Mouse (Mus musculus) midbrain, embryonic 15.5 days (tissue): ENCODE data around the gene Slc4a11. TPM values are rescaled to one million over a fixed set of nuclear protein-coding genes. Genes with fewer than 3 reads are reported as not detected.
"Not testable (repeated sequence)": the region's sequence is repeated elsewhere in the genome, so short reads cannot be mapped to it uniquely, and the experiment has no call there.

Experiments used
- ATAC-seq: fragments of 200-750 bp; cut with Nextera tagmentation; replicated peaks from 2 replicates; pipeline ENCODE4 v1.8.0; 2017; ENCODE audit warnings: moderate TSS enrichment
- H3K27ac ChIP-seq: fragments of 300-500 bp; sonication (generic); 2 replicates; pipeline ENCODE4 v1.5.1; 2015; ENCODE audit warnings: mild to moderate bottlenecking, inconsistent platforms
- H3K27me3 ChIP-seq: fragments of 300-500 bp; sonication (generic); replicated peaks from 2 replicates; pipeline ENCODE4 v1.6.1; 2015; ENCODE audit warnings: inconsistent platforms
- H3K36me3 ChIP-seq: fragments of 300-500 bp; sonication (generic); replicated peaks from 2 replicates; pipeline ENCODE4 v1.6.1; 2015; ENCODE audit warnings: inconsistent platforms
- H3K4me1 ChIP-seq: fragments of 300-500 bp; sonication (generic); 2 replicates; pipeline ENCODE4 v1.6.1; 2015; ENCODE audit warnings: inconsistent platforms
- H3K4me2 ChIP-seq: fragments of 300-500 bp; sonication (generic); 2 replicates; pipeline ENCODE4 v1.6.1; 2015; ENCODE audit warnings: inconsistent platforms, mild to moderate bottlenecking, moderate library complexity
- H3K4me3 ChIP-seq: fragments of 300-500 bp; sonication (generic); 2 replicates; pipeline ENCODE4 v1.5.1; 2015; ENCODE audit warnings: mild to moderate bottlenecking, inconsistent platforms
- H3K9ac ChIP-seq: fragments of 300-500 bp; sonication (generic); 2 replicates; pipeline ENCODE4 v1.6.1; 2015; ENCODE audit warnings: mild to moderate bottlenecking, inconsistent platforms
- H3K9me3 ChIP-seq: fragments of 300-500 bp; sonication (generic); 2 replicates; pipeline ENCODE4 v1.6.1; 2016; ENCODE audit warnings: inconsistent platforms
- whole genome bisulfite sequencing: fragments of 180-500 bp; shearing (Covaris S2); methylation state at CpG from one replicate; pipeline ENCODE4 v1.1.7; 2015; ENCODE audit warnings: mixed read lengths; 5-methylcytosine and 5-hydroxymethylcytosine counted together
- polyA plus RNA-seq: library from polyadenylated mRNA; unstranded; fragments of >200 nt; fragmentation: Nextera tagmentation; extraction: Ambion mirVana; gene quantifications from 2 replicates; pipeline ENCODE4 v1.2.1, GENCODE M21; 2015

The Slc4a11 gene
- polyA plus RNA-seq, 1 experiment from 2014 or later = 0.65 TPM

GRCm38 (mm10) chr2:130667559-130667958 is 29.8 kb downstream of the Slc4a11 start, which contains the start of gene Itpa:
Gene Itpa, plus strand, starts transcription at chr2:130667610.
- H3K4me2 ChIP-seq = peak within 1 kb of the TSS; percentile 69
- peak within 1 kb of the TSS; percentile 62 for H3K4me3 ChIP-seq
- H3K36me3 ChIP-seq = peaks cover 12% of the 10 kb centered on the region; the same call in 1 of the 2 replicates
- no peaks in the 10 kb centered on the region for H3K9me3 ChIP-seq
- peak; percentile 71 for ATAC-seq
- whole genome bisulfite sequencing = 2% methylated on average over 31 of the region's 31 CpGs
- H3K9ac ChIP-seq = peak within 1 kb of the TSS; percentile 65
- H3K4me1 ChIP-seq = peaks cover 34% of the 10 kb centered on the region
- H3K27ac ChIP-seq = peak within 1 kb of the TSS; percentile 87
- H3K27me3 ChIP-seq = no peaks in the 10 kb centered on the region

GRCm38 (mm10) chr2:130664102-130664701 is 33.1 kb downstream of the Slc4a11 start, which contains the start of gene Ddrgk1:
Gene Ddrgk1, minus strand, starts transcription at chr2:130664659.
- Histone ChIP-seq H3K4me2 (peak within 1 kb of the TSS; percentile 59), H3K4me1 (peaks cover 30% of the 10 kb centered on the region), H3K27ac (peak within 1 kb of the TSS; percentile 98), H3K9me3 (no peaks in the 10 kb centered on the region), H3K36me3 (no peaks in the 10 kb centered on the region), H3K4me3 (peak within 1 kb of the TSS; percentile 55), H3K9ac (peak within 1 kb of the TSS; percentile 80), H3K27me3 (no peaks in the 10 kb centered on the region)
- under 1% methylated on average over 40 of the region's 40 CpGs for WGBS
- peak; percentile 97 for ATAC-seq

GRCm38 (mm10) chr2:130663342-130663741 is 34.0 kb downstream of the Slc4a11 start:
- no peaks in the 10 kb centered on the region for H3K27me3 ChIP-seq
- H3K4me2 ChIP-seq = peak overlapping the region; percentile 59
- no peaks in the 10 kb centered on the region for H3K9me3 ChIP-seq
- peak overlapping the region; percentile 98 for H3K27ac ChIP-seq
- peaks cover 21% of the 10 kb centered on the region for H3K4me1 ChIP-seq
- 88% methylated on average over 11 of the region's 11 CpGs for WGBS
- H3K36me3 ChIP-seq = peaks cover 3% of the 10 kb centered on the region; the same call in 1 of the 2 replicates
- peak overlapping the region; percentile 55 for H3K4me3 ChIP-seq
- no peak for ATAC-seq
- peak overlapping the region; percentile 80; the same call in 1 of the 2 replicates for H3K9ac ChIP-seq

GRCm38 (mm10) chr2:130658530-130658929 is 38.8 kb downstream of the Slc4a11 start:
- ATAC-seq = no peak
- Histone ChIP-seq H3K4me1 (peaks cover 12% of the 10 kb centered on the region), H3K9ac (no peak overlapping the region), H3K27me3 (no peaks in the 10 kb centered on the region), H3K27ac (no peak overlapping the region), H3K36me3 (peaks cover 31% of the 10 kb centered on the region), H3K9me3 (no peaks in the 10 kb centered on the region), H3K4me3 (no peak overlapping the region), H3K4me2 (no peak overlapping the region)
- 97% methylated on average over 10 of the region's 10 CpGs for WGBS

- no peaks in the 10 kb centered on the region for H3K9me3 ChIP-seq
- no peak for ATAC-seq
- peaks cover 36% of the 10 kb centered on the region for H3K36me3 ChIP-seq
- no peak overlapping the region for H3K27ac ChIP-seq
- peaks cover 2% of the 10 kb centered on the region for H3K4me1 ChIP-seq
- no peak overlapping the region for H3K4me2 ChIP-seq
- no peak overlapping the region for H3K4me3 ChIP-seq
- WGBS = 86% methylated on average over 6 of the region's 6 CpGs
- H3K9ac ChIP-seq = no peak overlapping the region
- no peaks in the 10 kb centered on the region for H3K27me3 ChIP-seq
Measured at GRCm38 (mm10) chr2:130657541-130657940, 39.8 kb downstream of the Slc4a11 start.

GRCm38 (mm10) chr2:130656536-130656935 is 40.8 kb downstream of the Slc4a11 start:
- H3K4me3 ChIP-seq = no peak overlapping the region
- WGBS = 93% methylated on average over 9 of the region's 9 CpGs
- no peak overlapping the region for H3K4me2 ChIP-seq
- H3K9ac ChIP-seq = no peak overlapping the region
- no peak overlapping the region for H3K27ac ChIP-seq
- no peak for ATAC-seq
- H3K4me1 ChIP-seq = no peaks in the 10 kb centered on the region
- no peaks in the 10 kb centered on the region for H3K9me3 ChIP-seq
- H3K36me3 ChIP-seq = peaks cover 38% of the 10 kb centered on the region
- H3K27me3 ChIP-seq = no peaks in the 10 kb centered on the region

GRCm38 (mm10) chr2:130655660-130656339 is 41.5 kb downstream of the Slc4a11 start:
- H3K9me3 ChIP-seq = no peaks in the 10 kb centered on the region
- H3K4me3 ChIP-seq = no peak overlapping the region
- H3K27me3 ChIP-seq = no peaks in the 10 kb centered on the region
- H3K36me3 ChIP-seq = peaks cover 41% of the 10 kb centered on the region
- no peaks in the 10 kb centered on the region for H3K4me1 ChIP-seq
- WGBS = 94% methylated on average over 6 of the region's 6 CpGs
- H3K27ac ChIP-seq = no peak overlapping the region
- no peak overlapping the region for H3K9ac ChIP-seq
- no peak for ATAC-seq
- no peak overlapping the region for H3K4me2 ChIP-seq

GRCm38 (mm10) chr2:130653760-130654159 is 43.6 kb downstream of the Slc4a11 start:
- Histone ChIP-seq H3K4me1 (no peaks in the 10 kb centered on the region), H3K36me3 (peaks cover 45% of the 10 kb centered on the region), H3K4me2 (no peak overlapping the region), H3K9me3 (no peaks in the 10 kb centered on the region), H3K27ac (no peak overlapping the region), H3K4me3 (no peak overlapping the region), H3K27me3 (no peaks in the 10 kb centered on the region), H3K9ac (no peak overlapping the region)
- 84% methylated on average over 1 of the region's 1 CpGs for WGBS
- no peak for ATAC-seq

GRCm38 (mm10) chr2:130653303-130653702 is 44.0 kb downstream of the Slc4a11 start:
- Histone ChIP-seq H3K4me1 (no peaks in the 10 kb centered on the region), H3K4me3 (no peak overlapping the region), H3K27me3 (no peaks in the 10 kb centered on the region), H3K36me3 (peaks cover 41% of the 10 kb centered on the region), H3K27ac (no peak overlapping the region), H3K9ac (no peak overlapping the region), H3K4me2 (no peak overlapping the region), H3K9me3 (no peaks in the 10 kb centered on the region)
- 94% methylated on average over 2 of the region's 2 CpGs for WGBS
- no peak for ATAC-seq

- H3K9me3 ChIP-seq, H3K9ac ChIP-seq, H3K27me3 ChIP-seq, H3K4me1 ChIP-seq, H3K27ac ChIP-seq, H3K4me2 ChIP-seq, ATAC-seq, H3K4me3 ChIP-seq: not testable (repeated sequence)
- WGBS = 81% methylated on average over 6 of the region's 6 CpGs
- H3K36me3 ChIP-seq = peaks cover 16% of the 10 kb centered on the region; the same call in 1 of the 2 replicates
Measured at GRCm38 (mm10) chr2:130649028-130649427, 48.3 kb downstream of the Slc4a11 start.

GRCm38 (mm10) chr2:130645198-130645597 is 52.1 kb downstream of the Slc4a11 start:
- Histone ChIP-seq H3K36me3 (no peaks in the 10 kb centered on the region), H3K27me3 (no peaks in the 10 kb centered on the region), H3K4me2 (no peak overlapping the region), H3K4me1 (peaks cover 16% of the 10 kb centered on the region), H3K9me3 (no peaks in the 10 kb centered on the region), H3K27ac (no peak overlapping the region), H3K9ac (no peak overlapping the region), H3K4me3 (no peak overlapping the region)
- 87% methylated on average over 4 of the region's 4 CpGs for WGBS
- ATAC-seq = no peak

GRCm38 (mm10) chr2:130642684-130643369 is 54.5 kb downstream of the Slc4a11 start, which contains the start of gene Lzts3:
Gene Lzts3, minus strand, starts transcription at chr2:130642803.
- Histone ChIP-seq H3K4me2 (peak within 1 kb of the TSS; percentile 77), H3K9me3 (no peaks in the 10 kb centered on the region), H3K27ac (peak within 1 kb of the TSS; percentile 79), H3K4me1 (peaks cover 16% of the 10 kb centered on the region), H3K9ac (peak within 1 kb of the TSS; percentile 76), H3K4me3 (peak within 1 kb of the TSS; percentile 81), H3K36me3 (no peaks in the 10 kb centered on the region), H3K27me3 (peaks cover 8% of the 10 kb centered on the region; the same call in 1 of the 2 replicates)
- WGBS = 3% methylated on average over 39 of the region's 40 CpGs
- ATAC-seq = peak; percentile 95
